Mouse (Mus musculus) gastrocnemius, postnatal 25 days (tissue): ENCODE results near the gene Armc5. TPM values are rescaled to one million over a fixed set of nuclear protein-coding genes. Genes with fewer than 3 reads are reported as not detected.

Experiments used
- DNase-seq: peaks from one replicate; pipeline ENCODE4 v3.0.0; 2022
- total RNA-seq, 2 experiments: library from RNA; stranded (reverse); gene quantifications; 1 replicate in 1 of 2; 2 replicates in 1 of 2; pipeline ENCODE4 v1.2.3; 2021

The Armc5 gene
- total RNA-seq, 2 experiments from 2014 or later = 5.8 to 8.7 TPM

- DNase-seq = peak; percentile 75
These were observed 9.6 kb downstream of the Armc5 start, which contains the start of gene Tgfb1i1 for GRCm38 (mm10) chr7:128246496-128247391. Gene Tgfb1i1 (plus strand): TSS chr7:128246812.

- DNase-seq = peak; percentile 64
These were observed 10.3 kb downstream of the Armc5 start for GRCm38 (mm10) chr7:128247443-128247842.

GRCm38 (mm10) chr7:128248081-128249042 is 11.2 kb downstream of the Armc5 start:
- no peak for DNase-seq

GRCm38 (mm10) chr7:128249998-128250397 is 12.9 kb downstream of the Armc5 start:
- no peak for DNase-seq

- no peak for DNase-seq
These were observed 14.8 kb downstream of the Armc5 start for GRCm38 (mm10) chr7:128251946-128252345.

GRCm38 (mm10) chr7:128252609-128253008 is 15.5 kb downstream of the Armc5 start:
- DNase-seq = peak; percentile 33

- DNase-seq = no peak
These were observed 17.8 kb downstream of the Armc5 start for GRCm38 (mm10) chr7:128254978-128255377.

- no peak for DNase-seq
These were observed 18.6 kb downstream of the Armc5 start for GRCm38 (mm10) chr7:128255757-128256156.

GRCm38 (mm10) chr7:128256783-128257334 is 19.7 kb downstream of the Armc5 start:
- no peak for DNase-seq

- DNase-seq = no peak
These were observed 28.3 kb downstream of the Armc5 start, which contains the start of gene Slc5a2 for GRCm38 (mm10) chr7:128265411-128265810. Gene Slc5a2 (plus strand): TSS chr7:128265657.

GRCm38 (mm10) chr7:128266056-128266455 is 28.9 kb downstream of the Armc5 start:
- no peak for DNase-seq

- DNase-seq = no peak
These were observed 30.2 kb downstream of the Armc5 start for GRCm38 (mm10) chr7:128267391-128267790.

- DNase-seq = no peak
These were observed 30.7 kb downstream of the Armc5 start for GRCm38 (mm10) chr7:128267813-128268212.

GRCm38 (mm10) chr7:128270431-128270850 is 33.3 kb downstream of the Armc5 start:
- no peak for DNase-seq

GRCm38 (mm10) chr7:128271496-128271895 is 34.4 kb downstream of the Armc5 start:
- DNase-seq = no peak

GRCm38 (mm10) chr7:128276051-128276450 is 38.9 kb downstream of the Armc5 start:
- no peak for DNase-seq

GRCm38 (mm10) chr7:128279750-128280149 is 42.6 kb downstream of the Armc5 start:
- no peak for DNase-seq

GRCm38 (mm10) chr7:128281765-128282164 is 44.6 kb downstream of the Armc5 start:
- DNase-seq = no peak

- no peak for DNase-seq
These were observed 45.5 kb downstream of the Armc5 start for GRCm38 (mm10) chr7:128282532-128283244.

- DNase-seq = no peak
These were observed 46.9 kb downstream of the Armc5 start for GRCm38 (mm10) chr7:128284047-128284446.

GRCm38 (mm10) chr7:128285060-128285459 is 47.9 kb downstream of the Armc5 start:
- no peak for DNase-seq
